In the genomic region with DNA sequence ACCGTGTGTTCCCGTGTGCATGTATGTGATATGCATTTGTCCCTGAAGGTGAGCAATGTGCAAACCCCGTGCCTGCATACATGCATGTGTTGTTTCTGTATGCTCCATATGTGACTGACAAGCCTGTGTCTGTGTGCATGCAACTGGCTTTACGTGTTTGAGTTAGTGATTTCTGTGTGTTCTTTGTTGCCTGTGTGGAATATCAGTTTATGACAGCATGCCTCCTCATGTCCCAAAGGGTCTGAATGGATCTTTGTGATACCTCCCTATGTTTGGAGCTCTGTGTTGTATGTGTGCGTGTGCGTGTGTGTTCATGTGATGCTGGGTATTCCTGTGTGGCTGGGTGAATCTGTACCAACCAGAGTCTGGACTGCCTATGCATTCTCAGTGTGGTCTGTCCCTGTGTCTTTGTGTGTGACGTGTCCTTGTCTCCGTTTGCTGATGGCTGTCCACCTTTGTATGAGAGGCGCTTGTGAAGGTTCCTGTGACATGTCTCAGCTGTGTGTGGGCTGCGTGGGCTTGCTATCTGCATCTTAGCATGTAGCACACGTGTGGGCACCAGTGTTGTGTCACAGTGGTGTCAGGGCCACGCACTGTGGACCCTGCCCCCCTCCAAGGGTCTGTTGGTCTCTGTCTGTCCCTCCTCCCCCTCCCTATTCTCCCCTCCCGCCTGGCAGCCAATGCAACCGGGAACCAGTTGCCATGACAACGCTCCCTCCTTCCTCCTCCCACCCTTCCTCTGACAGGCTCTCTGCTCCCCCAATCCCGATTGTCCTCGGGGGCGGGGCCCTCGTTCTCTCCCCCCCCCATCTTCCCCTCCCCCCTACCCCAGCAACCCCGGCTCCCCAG, we compare ENCODE assay signal across 8 mouse cellular contexts. TPM values are rescaled to one million over a fixed set of nuclear protein-coding genes. Genes with fewer than 3 reads are reported as not detected.
DNase-seq lines count a peak whose midpoint lies in the region; ATAC-seq and TF ChIP-seq lines count a peak whose summit lies in the region.

Gene Sult2b1 (minus strand): TSS at position 146 of the 849 bp plus-strand sequence.

- H3K27ac ChIP-seq in gastrocnemius, adult 2 months: peak within 1 kb of the TSS; percentile 54; the same call in 1 of the 2 replicates
- no peak within 1 kb of the TSS for H3K27ac ChIP-seq in bone marrow, adult 2 months (ENCODE audit: control insufficient read depth, insufficient read depth, low read depth, low read length, poor library complexity)
- peak within 1 kb of the TSS; percentile 94 for H3K27ac ChIP-seq in forebrain, embryonic 10.5 days
- no peak within 1 kb of the TSS for H3K27ac ChIP-seq in intestine, embryonic 16.5 days (ENCODE audit: low read length)
- peak within 1 kb of the TSS; percentile 91 for H3K27ac ChIP-seq in limb, embryonic 10.5 days
- H3K27ac ChIP-seq in olfactory bulb, adult 2 months (ENCODE audit: insufficient read depth, low read depth, low read length): peak within 1 kb of the TSS; percentile 74

- TF ChIP-seq POLR2A in bone marrow, adult 2 months (IDR thresholded peaks at IDR 0.05; ENCODE audit: borderline replicate concordance, control insufficient read depth, low read depth, low read length): no peak
- peak; percentile 27; the same call in 1 of the 2 replicates for TF ChIP-seq POLR2A in olfactory bulb, adult 2 months (IDR thresholded peaks at IDR 0.05; ENCODE audit: insufficient read depth, low read depth, low read length)

- peaks cover 2% of the 10 kb centered on the region for H3K4me1 ChIP-seq in bone marrow, adult 2 months (ENCODE audit: control insufficient read depth, insufficient read depth, low read length)
- H3K4me1 ChIP-seq in forebrain, embryonic 10.5 days: peaks cover 49% of the 10 kb centered on the region
- H3K4me1 ChIP-seq in intestine, embryonic 16.5 days (ENCODE audit: control insufficient read depth, insufficient read depth, low read length): peaks cover 27% of the 10 kb centered on the region
- H3K4me1 ChIP-seq in limb, embryonic 10.5 days: peaks cover 44% of the 10 kb centered on the region
- peaks cover 28% of the 10 kb centered on the region for H3K4me1 ChIP-seq in olfactory bulb, adult 2 months (ENCODE audit: control insufficient read depth, insufficient read depth, low read length)

- DNase-seq in gastrocnemius, adult 2 months: no peak
- no peak for DNase-seq in gastrocnemius, postnatal 4 days (ENCODE audit: low spot score in 2 of 2)
- peak; percentile 92 for DNase-seq in forebrain, embryonic 10.5 days (ENCODE audit: extremely low spot score, low spot score)
- peak; percentile 92 for DNase-seq in limb, embryonic 10.5 days (ENCODE audit: low spot score)

- peaks cover 55% of the 10 kb centered on the region for H3K27me3 ChIP-seq in forebrain, embryonic 10.5 days (ENCODE audit: poor library complexity, severe bottlenecking)
- peaks cover 7% of the 10 kb centered on the region; the same call in 1 of the 2 replicates for H3K27me3 ChIP-seq in intestine, embryonic 16.5 days (replicated peaks; ENCODE audit: control insufficient read depth, insufficient read depth, low read length)
- H3K27me3 ChIP-seq in limb, embryonic 10.5 days (ENCODE audit: low read depth, poor library complexity, severe bottlenecking): peaks cover 26% of the 10 kb centered on the region

- intact Hi-C loops in gastrocnemius, adult 2 months (cut with DNase I): loop anchor here (5.0 kb wide), 1 partner anchor 37 kb away; no protein-coding TSS in a partner anchor

- H3K4me3 ChIP-seq in gastrocnemius, adult 2 months: peak within 1 kb of the TSS; percentile 81
- H3K4me3 ChIP-seq in bone marrow, adult 2 months (replicated peaks; ENCODE audit: control insufficient read depth, low read depth, low read length): peak within 1 kb of the TSS; percentile 68
- H3K4me3 ChIP-seq in forebrain, embryonic 10.5 days: peak within 1 kb of the TSS; percentile 95
- peak within 1 kb of the TSS; percentile 73 for H3K4me3 ChIP-seq in intestine, embryonic 16.5 days (ENCODE audit: low read length)
- H3K4me3 ChIP-seq in limb, embryonic 10.5 days: peak within 1 kb of the TSS; percentile 95
- H3K4me3 ChIP-seq in olfactory bulb, adult 2 months (ENCODE audit: insufficient read depth, low read depth, low read length): peak within 1 kb of the TSS; percentile 95

- peak; percentile 19; the same call in 1 of the 2 replicates for ATAC-seq in intestine, embryonic 16.5 days
- ATAC-seq in erythroid progenitor cell, adult 5-6 weeks (replicated peaks; ENCODE audit: low FRiP score, poor library complexity, severe bottlenecking): no peak

- H3K4me2 ChIP-seq in intestine, embryonic 16.5 days (ENCODE audit: low read depth, low read length): peak within 1 kb of the TSS; percentile 89

- 27% methylated on average over 20 of the region's 20 CpGs for WGBS in bone marrow, adult 2 months
- WGBS in forebrain, embryonic 10.5 days: 22% methylated on average over 20 of the region's 20 CpGs
- 22% methylated on average over 20 of the region's 20 CpGs for WGBS in intestine, embryonic 16.5 days
- 28% methylated on average over 20 of the region's 20 CpGs for WGBS in limb, embryonic 10.5 days
- 8% methylated on average over 20 of the region's 20 CpGs for WGBS in olfactory bulb, adult 2 months

- peak within 1 kb of the TSS; percentile 75 for H3K9ac ChIP-seq in intestine, embryonic 16.5 days (ENCODE audit: low read depth, low read length)

- TF ChIP-seq CTCF in gastrocnemius, adult 2 months (IDR thresholded peaks at IDR 0.05): no peak
- TF ChIP-seq CTCF in bone marrow, adult 2 months (IDR thresholded peaks at IDR 0.05; ENCODE audit: control insufficient read depth, insufficient read depth, low read length): no peak
- TF ChIP-seq CTCF in olfactory bulb, adult 2 months (IDR thresholded peaks at IDR 0.05; ENCODE audit: insufficient read depth, low read depth, low read length): no peak

- peaks cover under 1% of the 10 kb centered on the region; the same call in 1 of the 2 replicates for H3K9me3 ChIP-seq in forebrain, embryonic 10.5 days
- no peaks in the 10 kb centered on the region for H3K9me3 ChIP-seq in intestine, embryonic 16.5 days (ENCODE audit: control insufficient read depth, low read length)
- no peaks in the 10 kb centered on the region for H3K9me3 ChIP-seq in limb, embryonic 10.5 days (replicated peaks)

- peaks cover 26% of the 10 kb centered on the region for H3K36me3 ChIP-seq in forebrain, embryonic 10.5 days (replicated peaks)
- H3K36me3 ChIP-seq in intestine, embryonic 16.5 days (ENCODE audit: control insufficient read depth, insufficient read depth, low read length): no peaks in the 10 kb centered on the region
- H3K36me3 ChIP-seq in limb, embryonic 10.5 days: peaks cover 26% of the 10 kb centered on the region

RNA-seq across cellular contexts. Expression of gene Sult2b1, which starts in this region (rescaled TPM):
- total RNA-seq in gastrocnemius, adult 2 months (2021): not detected
- under 1 TPM in 1 of 2 experiments, not detected in 1; 0.60 TPM for total RNA-seq in gastrocnemius, postnatal 4 days (2021)
- polyA plus RNA-seq in bone marrow, adult 2 months (2011; ENCODE audit: insufficient read depth, insufficient read length, low replicate concordance, missing spikeins): 2.4 TPM in 1 of 2 replicates, not detected in the other
- polyA plus RNA-seq in forebrain, embryonic 10.5 days (2016; fragmentation: Nextera tagmentation; extraction: Ambion mirVana): 1.6 and 2.3 TPM in 2 replicates
- 3.9 and 4.8 TPM in 2 replicates for polyA plus RNA-seq in intestine, embryonic 16.5 days (2015; fragmentation: Nextera tagmentation; extraction: Ambion mirVana)
- 1.8 and 2.1 TPM in 2 replicates for polyA plus RNA-seq in limb, embryonic 10.5 days (2016; fragmentation: Nextera tagmentation; extraction: Ambion mirVana)
- not detected in 2 replicates for polyA plus RNA-seq in olfactory bulb, adult 2 months (2012; ENCODE audit: insufficient read depth, insufficient read length, low replicate concordance, missing spikeins)
- not detected in 2 replicates for total RNA-seq in erythroid progenitor cell, adult 5-6 weeks (2015; ENCODE audit: low replicate concordance)
- total RNA-seq in erythroid progenitor cell, adult 5-6 weeks (2017; ENCODE audit: low replicate concordance): not detected in 2 replicates

Comparison
In these comparisons a context has a peak if more than half of its experiments do, and no peak if none do; other contexts are left out.
1. DNase-seq: peak in forebrain, embryonic 10.5 days (single experiment) and limb, embryonic 10.5 days (single experiment); none in gastrocnemius, adult 2 months (single experiment) and gastrocnemius, postnatal 4 days (0 of 2).
2. H3K27ac ChIP-seq: peak in gastrocnemius, adult 2 months (single experiment), forebrain, embryonic 10.5 days (single experiment), limb, embryonic 10.5 days (single experiment) and olfactory bulb, adult 2 months (single experiment); none in bone marrow, adult 2 months (single experiment) and intestine, embryonic 16.5 days (single experiment).
3. Peak in every context shown above with its lines, with median percentiles within 50 percentile points of each other: H3K4me3 ChIP-seq.